ENCODE assay signal across 8 mouse cellular contexts in the genomic region with DNA sequence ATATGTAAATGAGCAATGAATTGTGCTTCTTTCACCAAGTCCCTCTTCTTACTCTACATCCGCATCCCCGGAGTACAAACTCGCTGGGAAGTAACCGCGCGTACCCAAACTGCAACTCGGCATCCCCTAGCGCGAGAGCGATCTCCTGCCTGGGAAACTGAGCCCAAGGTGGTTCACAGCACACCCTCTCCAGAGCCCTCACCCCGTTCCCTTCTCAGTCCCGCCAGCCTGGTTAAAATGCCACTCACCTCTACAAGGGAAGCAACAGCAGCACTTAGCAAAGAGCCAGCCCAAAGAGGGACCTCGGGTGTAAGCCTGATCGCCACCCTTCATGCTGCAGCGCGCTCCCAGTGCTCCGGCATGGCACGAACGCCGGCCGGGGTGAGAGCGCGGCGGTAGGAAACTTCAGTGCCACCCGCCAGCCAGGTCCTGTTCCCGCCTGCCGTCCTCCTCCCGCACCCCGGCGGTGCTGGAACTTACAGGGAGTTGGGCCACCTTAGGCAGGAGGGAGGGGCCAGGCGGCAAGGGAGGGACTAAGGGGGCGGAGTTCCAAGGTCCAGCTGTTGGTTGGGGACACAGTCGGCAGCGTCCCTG.
DNase-seq lines count a peak whose midpoint lies in the region; ATAC-seq and TF ChIP-seq lines count a peak whose summit lies in the region.

No protein-coding gene starts in this region.

- no peaks in the 10 kb centered on the region for H3K27me3 ChIP-seq in heart, postnatal 0 days (ENCODE audit: control insufficient read depth, insufficient read depth, low read length)

- no peaks in the 10 kb centered on the region for H3K36me3 ChIP-seq in heart, postnatal 0 days (replicated peaks; ENCODE audit: control insufficient read depth, insufficient read depth, low read length)

- under 1% methylated on average over 34 of the region's 34 CpGs for WGBS in heart, postnatal 0 days

- ATAC-seq in erythroid progenitor cell, adult 5-6 weeks (replicated peaks; ENCODE audit: low FRiP score, poor library complexity, severe bottlenecking): peak; percentile 78
- ATAC-seq in heart, postnatal 0 days (ENCODE audit: insufficient read depth, low read depth): peak; percentile 88
- ATAC-seq in megakaryocyte, adult 5-6 weeks (ENCODE audit: poor library complexity, severe bottlenecking): peak; percentile 80

- H3K4me3 ChIP-seq in heart, postnatal 0 days (ENCODE audit: low read depth, low read length): peak overlapping the region; percentile 85

- H3K9me3 ChIP-seq in heart, postnatal 0 days (replicated peaks; ENCODE audit: control insufficient read depth, low read length): no peaks in the 10 kb centered on the region

- H3K27ac ChIP-seq in heart, postnatal 0 days (ENCODE audit: low read depth): peak overlapping the region; percentile 89

- TF ChIP-seq CTCF in heart, postnatal 0 days (IDR thresholded peaks at IDR 0.05; ENCODE audit: low read depth): no peak

- TF ChIP-seq EP300 in heart, postnatal 0 days (IDR thresholded peaks at IDR 0.05; ENCODE audit: low read depth): no peak

- peak; percentile 55 for DNase-seq in right cerebral cortex, adult 18-20 months
- DNase-seq in right cerebral cortex, adult 2 months (ENCODE audit: low spot score in 2 of 2): no peak
- peak; percentile 82 for DNase-seq in heart, postnatal 0 days (ENCODE audit: low spot score)
- peak; percentile 86 for DNase-seq in kidney, postnatal 14 days
- DNase-seq in retina, postnatal 1 day: peak; percentile 70
- peak; percentile 45 for DNase-seq in urinary bladder, adult 2 months (ENCODE audit: low spot score)

- H3K4me2 ChIP-seq in heart, postnatal 0 days (ENCODE audit: low read depth, low read length): peak overlapping the region; percentile 84

- peak overlapping the region; percentile 80 for H3K9ac ChIP-seq in heart, postnatal 0 days (replicated peaks; ENCODE audit: low read depth, low read length)

- peaks cover 15% of the 10 kb centered on the region for H3K4me1 ChIP-seq in heart, postnatal 0 days (ENCODE audit: control insufficient read depth, insufficient read depth)

Comparison
In these comparisons a context has a peak if more than half of its experiments do, and no peak if none do; other contexts are left out.
1. DNase-seq: peak in right cerebral cortex, adult 18-20 months (single experiment), heart, postnatal 0 days (single experiment), kidney, postnatal 14 days (single experiment), retina, postnatal 1 day (single experiment) and urinary bladder, adult 2 months (single experiment); none in right cerebral cortex, adult 2 months (0 of 2).
2. Peak in every context shown above with its lines, with median percentiles within 50 percentile points of each other: ATAC-seq.